Mouse (Mus musculus) embryonic facial prominence, embryonic 11.5 days (tissue): ENCODE data around the gene Rps25. TPM values are rescaled to one million over a fixed set of nuclear protein-coding genes. Genes with fewer than 3 reads are reported as not detected.

Source experiments
- ATAC-seq: fragments of 200-750 bp; cut with Nextera tagmentation; replicated peaks from 2 replicates; pipeline ENCODE4 v1.8.0; 2017; ENCODE audit warnings: low read depth; ENCODE audit not compliant: insufficient number of reproducible peaks, low FRiP score, low TSS enrichment
- DNase-seq: peaks from one replicate; pipeline ENCODE4 v3.0.0-alpha.2; 2015; ENCODE audit warnings: low spot score
- H3K27ac ChIP-seq: fragments of 300-500 bp; sonication (generic); replicated peaks from 2 replicates; pipeline ENCODE4 v1.5.1; 2014; ENCODE audit warnings: mild to moderate bottlenecking, low read depth, low read length, control low read depth
- H3K27me3 ChIP-seq: fragments of 300-500 bp; sonication (generic); 2 replicates; pipeline ENCODE4 v1.6.1; 2014; ENCODE audit warnings: mild to moderate bottlenecking, low read length, moderate library complexity, mixed read lengths; ENCODE audit not compliant: control insufficient read depth, insufficient read depth
- H3K36me3 ChIP-seq: fragments of 300-500 bp; sonication (generic); replicated peaks from 2 replicates; pipeline ENCODE4 v1.6.1; 2014; ENCODE audit warnings: low read depth, mild to moderate bottlenecking, low read length, moderate library complexity, mixed read lengths; ENCODE audit not compliant: control insufficient read depth, insufficient read depth
- H3K4me1 ChIP-seq: fragments of 300-500 bp; sonication (generic); 2 replicates; pipeline ENCODE4 v1.6.1; 2014; ENCODE audit warnings: low read length, mixed read lengths; ENCODE audit not compliant: control insufficient read depth, insufficient read depth
- H3K4me2 ChIP-seq: fragments of 300-500 bp; sonication (generic); 2 replicates; pipeline ENCODE4 v1.6.1; 2014; ENCODE audit warnings: low read depth, mild to moderate bottlenecking, control low read depth, low read length, moderate library complexity
- H3K4me3 ChIP-seq: fragments of 300-500 bp; sonication (generic); 2 replicates; pipeline ENCODE4 v1.5.1; 2014; ENCODE audit warnings: low read depth, low read length, control low read depth
- H3K9ac ChIP-seq: fragments of 300-500 bp; sonication (generic); replicated peaks from 2 replicates; pipeline ENCODE4 v1.6.1; 2014; ENCODE audit warnings: mild to moderate bottlenecking, control low read depth, low read length
- H3K9me3 ChIP-seq: fragments of 300-500 bp; sonication (generic); replicated peaks from 2 replicates; pipeline ENCODE4 v1.6.1; 2016; ENCODE audit warnings: mild to moderate bottlenecking, low read length, inconsistent platforms, mixed read lengths; ENCODE audit not compliant: control insufficient read depth
- WGBS: fragments of 180-500 bp; shearing (Covaris S2); extraction: QIAGEN DNeasy Blood & Tissue Kit; methylation state at CpG from one replicate; pipeline ENCODE4 v1.1.7; 2014; 5-methylcytosine and 5-hydroxymethylcytosine counted together
- polyA plus RNA-seq: library from polyadenylated mRNA; unstranded; fragments of >200 nt; fragmentation: Nextera tagmentation; extraction: Ambion mirVana; gene quantifications from 2 replicates; pipeline ENCODE4 v1.2.1, GENCODE M21; 2014

The Rps25 gene
- polyA plus RNA-seq, 1 experiment from 2014 or later = 2,103 TPM

GRCm38 (mm10) chr9:44396684-44397411, 10.1 kb upstream of the Rps25 start, which contains the start of gene Slc37a4:
TSS of gene Slc37a4 (plus strand) at chr9:44396852.
- peak within 1 kb of the TSS; percentile 71 for H3K9ac ChIP-seq
- 0 out of 2 replicates have a peak within 1 kb of the TSS, but pooled peaks have one; percentile 22 for H3K27ac ChIP-seq
- no peaks in the 10 kb centered on the region for H3K9me3 ChIP-seq
- peak within 1 kb of the TSS; percentile 64 for H3K4me3 ChIP-seq
- ATAC-seq = peak; percentile 97
- H3K4me1 ChIP-seq = peaks cover 3% of the 10 kb centered on the region; the same call in 1 of the 2 replicates
- under 1% methylated on average over 41 of the region's 43 CpGs for WGBS
- peak within 1 kb of the TSS; percentile 91 for H3K4me2 ChIP-seq
- no peaks in the 10 kb centered on the region for H3K27me3 ChIP-seq
- peaks cover 2% of the 10 kb centered on the region for H3K36me3 ChIP-seq
- peak; percentile 91 for DNase-seq

DNA sequence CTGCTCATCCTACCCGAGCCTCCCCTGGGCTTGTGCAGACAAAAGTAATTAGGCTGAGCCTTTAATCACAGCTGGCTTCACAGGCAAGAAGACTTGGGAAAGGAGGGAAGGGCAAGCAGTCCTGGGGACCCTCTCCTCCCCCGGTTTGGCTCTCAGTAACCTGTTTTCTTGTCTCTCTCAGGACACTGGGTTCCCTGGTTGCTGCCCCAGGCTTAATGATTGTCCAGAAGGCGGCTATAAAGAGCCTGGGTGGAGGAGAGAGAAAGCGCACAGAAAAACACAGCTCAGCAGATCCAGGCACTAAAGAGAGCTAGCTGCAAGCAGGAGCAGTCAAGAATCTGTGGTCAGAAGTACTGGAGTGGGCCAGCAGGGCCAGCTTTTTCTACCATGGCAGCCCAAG, 8.9 kb upstream of the Rps25 start:
- Histone ChIP-seq H3K27me3 (no peaks in the 10 kb centered on the region), H3K4me2 (peak overlapping the region; percentile 91), H3K9ac (no peak overlapping the region; the same call in 1 of the 2 replicates), H3K27ac (no peak overlapping the region), H3K9me3 (no peaks in the 10 kb centered on the region), H3K4me3 (no peak overlapping the region), H3K4me1 (peaks cover 3% of the 10 kb centered on the region; the same call in 1 of the 2 replicates), H3K36me3 (peaks cover 2% of the 10 kb centered on the region)
- ATAC-seq (no peak), DNase-seq (no peak)
- 19% methylated on average over 4 of the region's 4 CpGs for WGBS

DNA sequence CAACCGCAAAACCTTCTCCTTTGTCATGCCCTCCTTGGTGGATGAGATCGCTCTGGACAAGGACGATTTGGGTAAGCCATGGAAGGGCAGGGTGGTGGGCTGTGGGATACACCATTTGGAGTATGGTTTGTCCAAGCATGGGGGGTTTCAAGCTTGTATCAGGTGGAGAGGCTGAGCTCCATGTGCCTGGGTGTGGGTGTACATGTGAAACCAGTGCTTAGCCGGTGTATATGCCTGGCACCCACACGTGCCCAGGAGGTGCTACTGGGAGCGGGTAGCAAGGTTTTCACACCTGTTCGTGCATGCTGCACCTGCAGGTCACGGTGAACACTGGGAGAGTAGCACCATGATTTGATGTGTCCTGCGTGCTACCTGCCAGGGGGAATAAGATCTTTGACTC, 8.4 kb upstream of the Rps25 start:
- Histone ChIP-seq H3K4me1 (peaks cover 3% of the 10 kb centered on the region; the same call in 1 of the 2 replicates), H3K9me3 (no peaks in the 10 kb centered on the region), H3K27ac (no peak overlapping the region), H3K36me3 (peaks cover 2% of the 10 kb centered on the region; the same call in 1 of the 2 replicates), H3K27me3 (no peaks in the 10 kb centered on the region), H3K4me2 (no peak overlapping the region), H3K4me3 (no peak overlapping the region), H3K9ac (no peak overlapping the region)
- ATAC-seq = no peak
- WGBS = 78% methylated on average over 9 of the region's 9 CpGs
- DNase-seq = no peak

DNA sequence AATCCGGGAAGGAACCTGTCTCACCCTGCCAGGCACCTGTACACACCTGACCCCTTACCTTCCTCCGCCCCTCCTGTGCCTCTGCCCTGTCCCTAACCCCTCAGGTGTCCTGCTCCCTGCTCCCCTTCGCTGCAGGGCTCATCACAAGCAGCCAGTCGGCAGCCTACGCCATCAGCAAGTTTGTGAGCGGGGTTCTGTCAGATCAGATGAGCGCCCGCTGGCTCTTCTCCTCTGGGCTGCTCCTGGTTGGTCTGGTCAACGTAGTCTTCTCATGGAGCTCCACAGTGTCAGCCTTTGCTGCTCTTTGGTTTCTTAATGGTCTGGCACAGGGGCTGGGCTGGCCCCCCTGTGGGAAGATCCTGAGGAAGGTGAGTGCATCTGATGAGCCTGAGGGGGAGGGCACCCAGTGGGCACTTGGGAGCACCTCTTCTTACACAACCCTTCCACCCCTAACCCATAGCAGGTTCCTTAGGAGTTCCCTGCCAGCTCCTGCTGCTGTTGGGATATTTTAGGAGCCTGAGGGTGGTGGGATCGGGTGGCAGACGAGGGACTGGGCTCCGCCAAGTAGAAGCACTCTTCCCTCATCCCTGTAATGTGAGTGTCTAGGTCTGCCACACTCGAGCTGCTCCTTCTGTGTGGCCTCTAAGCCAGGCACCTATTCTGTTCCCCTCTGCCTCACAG, 7.7 kb upstream of the Rps25 start:
- H3K9me3 ChIP-seq = no peaks in the 10 kb centered on the region
- no peak overlapping the region for H3K27ac ChIP-seq
- 80% methylated on average over 13 of the region's 13 CpGs for WGBS
- peaks cover 3% of the 10 kb centered on the region; the same call in 1 of the 2 replicates for H3K4me1 ChIP-seq
- H3K4me3 ChIP-seq = no peak overlapping the region
- H3K4me2 ChIP-seq = no peak overlapping the region
- peaks cover 2% of the 10 kb centered on the region; the same call in 1 of the 2 replicates for H3K36me3 ChIP-seq
- DNase-seq (no peak), ATAC-seq (no peak)
- H3K9ac ChIP-seq = no peak overlapping the region
- H3K27me3 ChIP-seq = no peaks in the 10 kb centered on the region

- ATAC-seq = no peak
- H3K36me3 ChIP-seq = peaks cover 2% of the 10 kb centered on the region; the same call in 1 of the 2 replicates
- H3K27me3 ChIP-seq = no peaks in the 10 kb centered on the region
- WGBS = 90% methylated on average over 6 of the region's 6 CpGs
- no peak overlapping the region for H3K4me2 ChIP-seq
- peaks cover 3% of the 10 kb centered on the region; the same call in 1 of the 2 replicates for H3K4me1 ChIP-seq
- no peak overlapping the region for H3K27ac ChIP-seq
- H3K9me3 ChIP-seq = no peaks in the 10 kb centered on the region
- no peak for DNase-seq
- no peak overlapping the region for H3K9ac ChIP-seq
- H3K4me3 ChIP-seq = no peak overlapping the region
Observed at GRCm38 (mm10) chr9:44399795-44400114, 7.2 kb upstream of the Rps25 start.

DNA sequence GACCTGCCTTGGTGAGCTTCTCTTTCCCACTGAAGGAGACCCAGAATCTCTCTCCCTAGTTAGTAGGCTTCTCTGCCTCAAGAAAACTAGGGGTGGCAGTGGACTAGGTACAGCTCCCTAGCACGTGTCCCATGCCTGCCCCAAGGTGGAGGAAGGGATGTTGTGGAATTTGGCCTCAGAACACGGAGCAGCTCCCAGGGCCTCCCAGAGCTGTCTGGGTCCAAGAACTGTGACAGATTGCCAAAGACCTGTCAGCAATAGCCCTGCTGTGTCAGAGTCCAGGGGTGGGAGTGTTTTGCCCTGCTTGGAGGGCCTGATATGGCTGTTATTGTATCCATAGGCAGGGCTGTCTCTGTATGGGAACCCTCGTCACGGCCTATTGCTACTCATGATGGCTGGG, 5.9 kb upstream of the Rps25 start:
- Histone ChIP-seq H3K4me2 (no peak overlapping the region), H3K27me3 (no peaks in the 10 kb centered on the region), H3K27ac (no peak overlapping the region), H3K4me1 (peaks cover 3% of the 10 kb centered on the region; the same call in 1 of the 2 replicates), H3K9me3 (no peaks in the 10 kb centered on the region), H3K4me3 (no peak overlapping the region), H3K36me3 (peaks cover 2% of the 10 kb centered on the region; the same call in 1 of the 2 replicates), H3K9ac (no peak overlapping the region)
- DNase-seq = no peak
- ATAC-seq = no peak
- WGBS = 93% methylated on average over 4 of the region's 4 CpGs

DNA sequence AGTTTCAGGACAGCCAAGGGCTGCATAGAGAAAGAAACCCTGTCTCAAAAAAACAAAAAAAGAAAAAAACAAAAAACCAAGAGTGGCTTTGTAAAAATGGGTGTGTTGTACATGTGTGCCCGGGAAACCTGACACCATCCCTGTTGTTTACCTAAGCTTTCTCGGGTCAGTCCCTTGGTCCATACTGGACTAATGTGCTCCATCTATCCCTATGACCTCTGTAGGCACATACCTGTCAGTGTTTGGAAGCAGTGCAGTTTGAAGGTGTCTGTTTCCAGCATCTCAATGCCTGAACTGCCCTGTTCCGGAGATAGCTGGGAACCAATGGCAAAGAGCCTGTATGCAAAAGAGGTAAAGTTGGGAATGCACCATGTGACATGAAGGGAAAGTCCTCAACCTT, 1.9 kb upstream of the Rps25 start:
- no peak for DNase-seq
- Histone ChIP-seq H3K4me1 (no peaks in the 10 kb centered on the region), H3K9ac (no peak overlapping the region), H3K4me3 (no peak overlapping the region), H3K9me3 (no peaks in the 10 kb centered on the region), H3K36me3 (peaks cover 8% of the 10 kb centered on the region; the same call in 1 of the 2 replicates), H3K4me2 (no peak overlapping the region), H3K27me3 (no peaks in the 10 kb centered on the region), H3K27ac (no peak overlapping the region)
- WGBS = 79% methylated on average over 3 of the region's 3 CpGs
- no peak for ATAC-seq

DNA sequence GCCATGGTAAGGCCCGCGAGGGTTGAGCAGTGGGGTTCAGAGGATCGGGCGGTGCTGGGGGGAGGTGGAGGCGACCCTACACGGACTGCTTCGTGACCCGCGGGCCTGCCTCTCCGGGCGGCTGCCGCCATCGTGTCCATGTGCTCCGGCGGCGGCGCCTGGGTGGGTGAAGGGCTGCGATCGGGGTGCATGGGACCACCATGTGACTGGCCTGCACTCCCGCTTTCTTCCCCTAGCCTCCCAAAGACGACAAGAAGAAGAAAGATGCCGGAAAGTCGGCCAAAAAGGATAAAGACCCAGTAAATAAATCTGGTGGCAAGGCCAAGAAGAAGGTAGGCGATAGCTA, 786 bp downstream of the Rps25 start:
- peak overlapping the region; percentile 57 for H3K4me2 ChIP-seq
- H3K9me3 ChIP-seq = no peaks in the 10 kb centered on the region
- no peaks in the 10 kb centered on the region for H3K4me1 ChIP-seq
- peak overlapping the region; percentile 89 for H3K9ac ChIP-seq
- H3K4me3 ChIP-seq = peak overlapping the region; percentile 88
- peaks cover 6% of the 10 kb centered on the region; the same call in 1 of the 2 replicates for H3K36me3 ChIP-seq
- peak overlapping the region; percentile 82 for H3K27ac ChIP-seq
- ATAC-seq = no peak
- no peaks in the 10 kb centered on the region for H3K27me3 ChIP-seq
- DNase-seq = no peak
- WGBS = under 1% methylated on average over 24 of the region's 24 CpGs
